Mouse (Mus musculus): ENCODE results near the gene Il12rb2. TPM values are rescaled to one million over a fixed set of nuclear protein-coding genes. Genes with fewer than 3 reads are reported as not detected.

The Il12rb2 gene
- total and polyA plus RNA-seq, 2 experiments from 2014 or later = 0.61 TPM; not detected in 1

- 17% methylated on average over 2 of the region's 2 CpGs for WGBS
- no peak for TF ChIP-seq CTCF (IDR thresholded peaks at IDR 0.05; ENCODE audit: low read depth)
- TF ChIP-seq EP300 (IDR thresholded peaks at IDR 0.05; ENCODE audit: low read depth) = no peak
- ATAC-seq (ENCODE audit: insufficient read depth, low read depth) (no peak), DNase-seq (ENCODE audit: low spot score) (no peak)
- Histone ChIP-seq H3K9me3 (replicated peaks; ENCODE audit: control insufficient read depth, low read length) (no peaks in the 10 kb centered on the region), H3K4me3 (ENCODE audit: low read depth, low read length) (peak overlapping the region; percentile 96), H3K36me3 (replicated peaks; ENCODE audit: control insufficient read depth, insufficient read depth, low read length) (peaks cover 20% of the 10 kb centered on the region), H3K9ac (replicated peaks; ENCODE audit: low read depth, low read length) (no peak overlapping the region), H3K4me1 (ENCODE audit: control insufficient read depth, insufficient read depth) (peaks cover 4% of the 10 kb centered on the region; the same call in 1 of the 2 replicates), H3K27ac (ENCODE audit: low read depth) (no peak overlapping the region), H3K4me2 (ENCODE audit: low read depth, low read length) (peak overlapping the region; percentile 66), H3K27me3 (ENCODE audit: control insufficient read depth, insufficient read depth, low read length) (no peaks in the 10 kb centered on the region)
These were observed 106.5 kb downstream of the Il12rb2 start for GRCm38 (mm10) chr6:67269459-67269858.

- H3K9ac ChIP-seq (replicated peaks; ENCODE audit: low read depth, low read length) = 0 out of 2 replicates have a peak overlapping the region, but pooled peaks have one; percentile 26
- TF ChIP-seq CTCF (IDR thresholded peaks at IDR 0.05; ENCODE audit: low read depth) (no peak), EP300 (IDR thresholded peaks at IDR 0.05; ENCODE audit: low read depth) (no peak)
- no peaks in the 10 kb centered on the region for H3K9me3 ChIP-seq (replicated peaks; ENCODE audit: control insufficient read depth, low read length)
- DNase-seq (ENCODE audit: low spot score) (no peak), ATAC-seq (ENCODE audit: insufficient read depth, low read depth) (no peak)
- 6% methylated on average over 1 of the region's 1 CpGs for WGBS
- peak overlapping the region; percentile 66 for H3K4me2 ChIP-seq (ENCODE audit: low read depth, low read length)
- peak overlapping the region; percentile 96 for H3K4me3 ChIP-seq (ENCODE audit: low read depth, low read length)
- peaks cover 16% of the 10 kb centered on the region for H3K36me3 ChIP-seq (replicated peaks; ENCODE audit: control insufficient read depth, insufficient read depth, low read length)
- no peaks in the 10 kb centered on the region for H3K27me3 ChIP-seq (ENCODE audit: control insufficient read depth, insufficient read depth, low read length)
- peaks cover 4% of the 10 kb centered on the region; the same call in 1 of the 2 replicates for H3K4me1 ChIP-seq (ENCODE audit: control insufficient read depth, insufficient read depth)
- H3K27ac ChIP-seq (ENCODE audit: low read depth) = no peak overlapping the region
These were observed 107.0 kb downstream of the Il12rb2 start for GRCm38 (mm10) chr6:67268983-67269382.

GRCm38 (mm10) chr6:67268245-67268612, 107.8 kb downstream of the Il12rb2 start:
- Histone ChIP-seq H3K9ac (replicated peaks; ENCODE audit: low read depth, low read length) (peak overlapping the region; percentile 98), H3K36me3 (replicated peaks; ENCODE audit: control insufficient read depth, insufficient read depth, low read length) (peaks cover 11% of the 10 kb centered on the region), H3K9me3 (replicated peaks; ENCODE audit: control insufficient read depth, low read length) (no peaks in the 10 kb centered on the region), H3K27me3 (ENCODE audit: control insufficient read depth, insufficient read depth, low read length) (no peaks in the 10 kb centered on the region), H3K4me1 (ENCODE audit: control insufficient read depth, insufficient read depth) (peaks cover 4% of the 10 kb centered on the region; the same call in 1 of the 2 replicates), H3K4me2 (ENCODE audit: low read depth, low read length) (peak overlapping the region; percentile 66), H3K4me3 (ENCODE audit: low read depth, low read length) (peak overlapping the region; percentile 96), H3K27ac (ENCODE audit: low read depth) (no peak overlapping the region)
- WGBS = 0% methylated on average over 2 of the region's 2 CpGs
- DNase-seq (ENCODE audit: low spot score) = no peak
- TF ChIP-seq EP300 (IDR thresholded peaks at IDR 0.05; ENCODE audit: low read depth) (no peak), CTCF (IDR thresholded peaks at IDR 0.05; ENCODE audit: low read depth) (no peak)
- no peak for ATAC-seq (ENCODE audit: insufficient read depth, low read depth)

GRCm38 (mm10) chr6:67267408-67268244, 108.4 kb downstream of the Il12rb2 start:
- Histone ChIP-seq H3K9ac (replicated peaks; ENCODE audit: low read depth, low read length) (peak overlapping the region; percentile 98), H3K27me3 (ENCODE audit: control insufficient read depth, insufficient read depth, low read length) (no peaks in the 10 kb centered on the region), H3K9me3 (replicated peaks; ENCODE audit: control insufficient read depth, low read length) (no peaks in the 10 kb centered on the region), H3K4me3 (ENCODE audit: low read depth, low read length) (peak overlapping the region; percentile 96), H3K36me3 (replicated peaks; ENCODE audit: control insufficient read depth, insufficient read depth, low read length) (peaks cover 7% of the 10 kb centered on the region), H3K27ac (ENCODE audit: low read depth) (peak overlapping the region; percentile 95), H3K4me2 (ENCODE audit: low read depth, low read length) (peak overlapping the region; percentile 66), H3K4me1 (ENCODE audit: control insufficient read depth, insufficient read depth) (peaks cover 4% of the 10 kb centered on the region; the same call in 1 of the 2 replicates)
- peak; percentile 13; the same call in 1 of the 2 replicates for ATAC-seq (ENCODE audit: insufficient read depth, low read depth)
- under 1% methylated on average over 65 of the region's 65 CpGs for WGBS
- TF ChIP-seq CTCF (IDR thresholded peaks at IDR 0.05; ENCODE audit: low read depth) (no peak), EP300 (IDR thresholded peaks at IDR 0.05; ENCODE audit: low read depth) (no peak)
- DNase-seq (ENCODE audit: low spot score) = peak; percentile 37

GRCm38 (mm10) chr6:67266664-67267407, 109.2 kb downstream of the Il12rb2 start:
- peak overlapping the region; percentile 95 for H3K27ac ChIP-seq (ENCODE audit: low read depth)
- H3K4me2 ChIP-seq (ENCODE audit: low read depth, low read length) = peak overlapping the region; percentile 84
- peak overlapping the region; percentile 96 for H3K4me3 ChIP-seq (ENCODE audit: low read depth, low read length)
- H3K4me1 ChIP-seq (ENCODE audit: control insufficient read depth, insufficient read depth) = peaks cover 4% of the 10 kb centered on the region; the same call in 1 of the 2 replicates
- ATAC-seq (ENCODE audit: insufficient read depth, low read depth) (peak; percentile 99), DNase-seq (ENCODE audit: low spot score) (peak; percentile 99)
- WGBS = under 1% methylated on average over 68 of the region's 68 CpGs
- peaks cover 6% of the 10 kb centered on the region; the same call in 1 of the 2 replicates for H3K36me3 ChIP-seq (replicated peaks; ENCODE audit: control insufficient read depth, insufficient read depth, low read length)
- TF ChIP-seq CTCF (IDR thresholded peaks at IDR 0.05; ENCODE audit: low read depth) = no peak
- TF ChIP-seq EP300 (IDR thresholded peaks at IDR 0.05; ENCODE audit: low read depth) = peak; percentile 33
- no peaks in the 10 kb centered on the region for H3K9me3 ChIP-seq (replicated peaks; ENCODE audit: control insufficient read depth, low read length)
- no peaks in the 10 kb centered on the region for H3K27me3 ChIP-seq (ENCODE audit: control insufficient read depth, insufficient read depth, low read length)
- H3K9ac ChIP-seq (replicated peaks; ENCODE audit: low read depth, low read length) = peak overlapping the region; percentile 98
